Comparison of ENCODE assay signal across 8 mouse cellular contexts in genomic region chr3:131552349-131553254, GRCm38 (mm10). TPM values are rescaled to one million over a fixed set of nuclear protein-coding genes. Genes with fewer than 3 reads are reported as not detected.
DNase-seq lines count a peak whose midpoint lies in the region; ATAC-seq lines count a peak whose summit lies in the region.

No protein-coding gene starts in this region.

- no peaks in the 10 kb centered on the region for H3K4me1 ChIP-seq in hindbrain, embryonic 16.5 days (ENCODE audit: control insufficient read depth, insufficient read depth, low read depth, low read length)

- H3K4me2 ChIP-seq in hindbrain, embryonic 16.5 days (ENCODE audit: low read length): no peak overlapping the region

- H3K4me3 ChIP-seq in hindbrain, embryonic 16.5 days (ENCODE audit: low read length): no peak overlapping the region

- H3K27ac ChIP-seq in hindbrain, embryonic 16.5 days (ENCODE audit: low read depth, low read length): no peak overlapping the region

- WGBS in hindbrain, embryonic 16.5 days: 42% methylated on average over 9 of the region's 9 CpGs

- H3K36me3 ChIP-seq in hindbrain, embryonic 16.5 days (ENCODE audit: control insufficient read depth, insufficient read depth, low read length): no peaks in the 10 kb centered on the region
- no peaks in the 10 kb centered on the region for H3K36me3 ChIP-seq in splenic B cell, adult 2 months (ENCODE audit: control insufficient read depth, insufficient read depth, low read length, poor library complexity, severe bottlenecking)

- ATAC-seq in common myeloid progenitor, adult 5-6 weeks (replicated peaks; ENCODE audit: low read depth, poor library complexity, severe bottlenecking): peak; percentile 94
- peak; percentile 80 for ATAC-seq in hindbrain, embryonic 16.5 days

- H3K27me3 ChIP-seq in hindbrain, embryonic 16.5 days (replicated peaks; ENCODE audit: control insufficient read depth, insufficient read depth, low read length): no peaks in the 10 kb centered on the region
- H3K27me3 ChIP-seq in splenic B cell, adult 2 months (ENCODE audit: control insufficient read depth, insufficient read depth, low read length, poor library complexity, severe bottlenecking): no peaks in the 10 kb centered on the region; the same call in 1 of the 2 replicates

- H3K9ac ChIP-seq in hindbrain, embryonic 16.5 days (ENCODE audit: low read depth, low read length): no peak overlapping the region

- peak; percentile 32 for DNase-seq in adrenal gland, adult 2 months
- no peak for DNase-seq in adrenal gland, postnatal 4 days (ENCODE audit: low spot score in 2 of 2)
- peak; percentile 39 for DNase-seq in ovary, postnatal 14 days (ENCODE audit: low spot score)
- DNase-seq in ovary, postnatal 10 days (ENCODE audit: low spot score): no peak
- peak; percentile 70 for DNase-seq in lung, postnatal 10 days
- DNase-seq in splenic B cell, adult 2 months (ENCODE audit: low read depth, low spot score): peak; percentile 77

- no peaks in the 10 kb centered on the region for H3K9me3 ChIP-seq in hindbrain, embryonic 16.5 days (ENCODE audit: control insufficient read depth, low read length)

RNA-seq across cellular contexts. Expression of gene Papss1, which starts 12.0 kb away (rescaled TPM):
- 10 to 100 TPM; 47.6 to 66.8 TPM for total RNA-seq in adrenal gland, adult 2 months (2021)
- 17.0 and 19.2 TPM in 2 replicates for polyA plus RNA-seq in adrenal gland, adult 2 months (2012; rRNA removed)
- 10 to 100 TPM; 73.5 to 82.0 TPM for total RNA-seq in adrenal gland, postnatal 4 days (2021)
- total RNA-seq in common myeloid progenitor, adult 5-6 weeks (2017): 24.9 and 27.4 TPM in 2 replicates
- polyA plus RNA-seq in hindbrain, embryonic 16.5 days (2015; fragmentation: Nextera tagmentation; extraction: Ambion mirVana): 134 and 136 TPM in 2 replicates

Comparison
In these comparisons a context has a peak if more than half of its experiments do, and no peak if none do; other contexts are left out.
1. DNase-seq: peak in adrenal gland, adult 2 months (single experiment), ovary, postnatal 14 days (single experiment), lung, postnatal 10 days (single experiment) and splenic B cell, adult 2 months (single experiment); none in adrenal gland, postnatal 4 days (0 of 2) and ovary, postnatal 10 days (single experiment).